In the genomic region with DNA sequence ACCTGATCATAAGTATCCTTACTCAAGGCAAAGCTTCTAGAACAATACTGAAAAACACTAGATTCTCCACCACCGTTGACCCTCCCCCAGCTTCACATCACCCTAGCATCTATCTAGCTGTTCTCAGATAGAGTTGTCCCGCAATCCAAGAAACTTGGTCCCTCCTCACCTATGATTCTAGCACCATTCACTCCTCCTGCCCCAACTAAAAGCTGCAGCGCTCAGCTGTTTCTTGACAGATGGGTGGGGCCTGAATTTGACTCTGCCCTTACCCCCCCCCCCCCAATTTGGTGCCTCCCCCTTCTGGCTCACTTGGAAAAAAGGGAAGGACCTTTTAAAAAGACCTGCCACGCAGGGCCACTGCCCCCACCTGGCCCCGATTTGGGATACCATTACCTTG, we compare ENCODE assay signal across 8 mouse cellular contexts. TPM values are rescaled to one million over a fixed set of nuclear protein-coding genes. Genes with fewer than 3 reads are reported as not detected.
DNase-seq lines count a peak whose midpoint lies in the region; ATAC-seq and TF ChIP-seq lines count a peak whose summit lies in the region.

No protein-coding gene starts in this region.

- peak overlapping the region; percentile 96; the same call in 1 of the 2 replicates for H3K9ac ChIP-seq in forebrain, embryonic 14.5 days (ENCODE audit: low read length)
- H3K9ac ChIP-seq in liver, embryonic 12.5 days: peak overlapping the region; percentile 94

- H3K27ac ChIP-seq in forebrain, embryonic 14.5 days (ENCODE audit: low read depth, low read length): peak overlapping the region; percentile 74; the same call in 1 of the 2 replicates
- H3K27ac ChIP-seq in liver, embryonic 12.5 days: peak overlapping the region; percentile 76

- H3K36me3 ChIP-seq in C2C12 (ENCODE audit: control insufficient read depth, insufficient read depth): peaks cover 20% of the 10 kb centered on the region
- H3K36me3 ChIP-seq in forebrain, embryonic 14.5 days (ENCODE audit: control insufficient read depth, insufficient read depth, low read length): peaks cover 36% of the 10 kb centered on the region
- peaks cover 35% of the 10 kb centered on the region for H3K36me3 ChIP-seq in liver, embryonic 12.5 days

- H3K9me3 ChIP-seq in forebrain, embryonic 14.5 days (replicated peaks; ENCODE audit: control insufficient read depth, low read length): no peaks in the 10 kb centered on the region
- H3K9me3 ChIP-seq in liver, embryonic 12.5 days (replicated peaks): no peaks in the 10 kb centered on the region

- no peak for TF ChIP-seq CTCF in C2C12 (IDR thresholded peaks at IDR 0.05; ENCODE audit: control insufficient read depth, insufficient read depth, insufficient read length)

- peak overlapping the region; percentile 42 for H3K4me2 ChIP-seq in forebrain, embryonic 14.5 days (ENCODE audit: low read length)
- peak overlapping the region; percentile 90 for H3K4me2 ChIP-seq in liver, embryonic 12.5 days

- ATAC-seq in forebrain, embryonic 14.5 days: peak; percentile 13; the same call in 1 of the 2 replicates
- no peak for ATAC-seq in liver, embryonic 12.5 days
- ATAC-seq in activated CD4-positive, CD25-positive, alpha-beta regulatory T cell, adult 4 months: no peak

- peaks cover 15% of the 10 kb centered on the region for H3K4me1 ChIP-seq in forebrain, embryonic 14.5 days (ENCODE audit: control insufficient read depth, insufficient read depth, low read length)
- H3K4me1 ChIP-seq in liver, embryonic 12.5 days: peaks cover 57% of the 10 kb centered on the region

- H3K4me3 ChIP-seq in C2C12 (ENCODE audit: insufficient read depth, poor library complexity, severe bottlenecking): peak overlapping the region; percentile 86
- H3K4me3 ChIP-seq in forebrain, embryonic 14.5 days (ENCODE audit: low read depth, low read length): peak overlapping the region; percentile 87
- peak overlapping the region; percentile 97 for H3K4me3 ChIP-seq in liver, embryonic 12.5 days

- H3ac ChIP-seq in C2C12 (ENCODE audit: control insufficient read depth, insufficient read length, low read depth): no peak overlapping the region

- peaks cover 27% of the 10 kb centered on the region for H3K79me3 ChIP-seq in C2C12 (ENCODE audit: low read depth)

- H3K27me3 ChIP-seq in C2C12 (ENCODE audit: control insufficient read depth, insufficient read depth, insufficient read length): no peaks in the 10 kb centered on the region
- no peaks in the 10 kb centered on the region for H3K27me3 ChIP-seq in forebrain, embryonic 14.5 days (replicated peaks; ENCODE audit: control insufficient read depth, insufficient read depth, low read length)
- no peaks in the 10 kb centered on the region for H3K27me3 ChIP-seq in liver, embryonic 12.5 days (replicated peaks)

- H3K79me2 ChIP-seq in C2C12 (ENCODE audit: control insufficient read depth, insufficient read depth): peaks cover 32% of the 10 kb centered on the region

- peak; percentile 40 for DNase-seq in 416B (ENCODE audit: low read depth)
- no peak for DNase-seq in forebrain, embryonic 14.5 days (ENCODE audit: low spot score)
- DNase-seq in thymus, postnatal 0 days (ENCODE audit: low spot score): no peak
- no peak for DNase-seq in cerebellum, adult 9-11 months
- DNase-seq in ovary, postnatal 10 days (ENCODE audit: low spot score): no peak

- WGBS in forebrain, embryonic 14.5 days: 64% methylated on average over 5 of the region's 5 CpGs
- 33% methylated on average over 5 of the region's 5 CpGs for WGBS in liver, embryonic 12.5 days (ENCODE audit: insufficient replicate concordance)

TF ChIP-seq in C2C12, 6 proteins besides CTCF, POLR2A, EP300 and RAD21:
- TF ChIP-seq CEBPB (IDR thresholded peaks at IDR 0.05; ENCODE audit: low read depth) (no peak), USF1 (IDR thresholded peaks at IDR 0.05; ENCODE audit: low read depth) (no peak), FOSL1 (IDR thresholded peaks at IDR 0.05; ENCODE audit: insufficient read depth, low read length, poor library complexity, severe bottlenecking) (no peak), MAX (IDR thresholded peaks at IDR 0.05) (no peak), MYOD1 (IDR thresholded peaks at IDR 0.05; ENCODE audit: control insufficient read depth, insufficient read length, low read depth) (no peak), MYOG (IDR thresholded peaks at IDR 0.05; ENCODE audit: control insufficient read depth, extremely low read depth, insufficient read length) (no peak)

RNA-seq across cellular contexts. Expression of a gene that starts 14.4 kb away (rescaled TPM):
- polyA plus RNA-seq in C2C12 (2012; fragmentation: generic; extraction: Trizol): 10.9 TPM
- polyA plus RNA-seq in forebrain, embryonic 14.5 days (2014; fragmentation: Nextera tagmentation; extraction: Ambion mirVana): 66.6 and 82.4 TPM in 2 replicates
- polyA plus RNA-seq in liver, embryonic 12.5 days (2016; fragmentation: Nextera tagmentation; extraction: Ambion mirVana): 49.7 and 50.1 TPM in 2 replicates
- polyA plus RNA-seq in thymus, postnatal 0 days (2015; fragmentation: Nextera tagmentation; extraction: Ambion mirVana): 62.4 and 66.4 TPM in 2 replicates
- polyA plus RNA-seq in activated CD4-positive, CD25-positive, alpha-beta regulatory T cell, adult 4 months (2017; shearing (Covaris generic)): 10 to 100 TPM; 43.6 to 50.5 TPM

RNA-seq across cellular contexts. Expression of a gene that starts 24.4 kb away (rescaled TPM):
- polyA plus RNA-seq in C2C12 (2012; fragmentation: generic; extraction: Trizol): 23.0 TPM
- 29.2 and 35.6 TPM in 2 replicates for polyA plus RNA-seq in forebrain, embryonic 14.5 days (2014; fragmentation: Nextera tagmentation; extraction: Ambion mirVana)
- polyA plus RNA-seq in liver, embryonic 12.5 days (2016; fragmentation: Nextera tagmentation; extraction: Ambion mirVana): 13.3 and 14.8 TPM in 2 replicates
- polyA plus RNA-seq in thymus, postnatal 0 days (2015; fragmentation: Nextera tagmentation; extraction: Ambion mirVana): 13.2 and 15.3 TPM in 2 replicates
- 10 to 100 TPM; 11.9 TPM for polyA plus RNA-seq in activated CD4-positive, CD25-positive, alpha-beta regulatory T cell, adult 4 months (2017; shearing (Covaris generic))

RNA-seq across cellular contexts. Expression of a gene that starts 38.5 kb away (rescaled TPM):
- not detected for polyA plus RNA-seq in C2C12 (2012; fragmentation: generic; extraction: Trizol)
- polyA plus RNA-seq in forebrain, embryonic 14.5 days (2014; fragmentation: Nextera tagmentation; extraction: Ambion mirVana): 0.52 and 1.2 TPM in 2 replicates
- polyA plus RNA-seq in liver, embryonic 12.5 days (2016; fragmentation: Nextera tagmentation; extraction: Ambion mirVana): 7.2 and 8.1 TPM in 2 replicates
- 164 and 165 TPM in 2 replicates for polyA plus RNA-seq in thymus, postnatal 0 days (2015; fragmentation: Nextera tagmentation; extraction: Ambion mirVana)
- 100 to 1,000 TPM; 123 to 158 TPM for polyA plus RNA-seq in activated CD4-positive, CD25-positive, alpha-beta regulatory T cell, adult 4 months (2017; shearing (Covaris generic))

RNA-seq across cellular contexts. Expression of a gene that starts 43.8 kb away (rescaled TPM):
- 27.3 TPM for polyA plus RNA-seq in C2C12 (2012; fragmentation: generic; extraction: Trizol)
- 33.9 and 40.1 TPM in 2 replicates for polyA plus RNA-seq in forebrain, embryonic 14.5 days (2014; fragmentation: Nextera tagmentation; extraction: Ambion mirVana)
- 72.1 and 73.5 TPM in 2 replicates for polyA plus RNA-seq in liver, embryonic 12.5 days (2016; fragmentation: Nextera tagmentation; extraction: Ambion mirVana)
- polyA plus RNA-seq in thymus, postnatal 0 days (2015; fragmentation: Nextera tagmentation; extraction: Ambion mirVana): 73.0 and 82.9 TPM in 2 replicates
- polyA plus RNA-seq in activated CD4-positive, CD25-positive, alpha-beta regulatory T cell, adult 4 months (2017; shearing (Covaris generic)): 100 to 1,000 TPM; 117 to 118 TPM

RNA-seq across cellular contexts. Expression of a gene that starts 59.1 kb away (rescaled TPM):
- not detected for polyA plus RNA-seq in C2C12 (2012; fragmentation: generic; extraction: Trizol)
- polyA plus RNA-seq in forebrain, embryonic 14.5 days (2014; fragmentation: Nextera tagmentation; extraction: Ambion mirVana): not detected in 2 replicates
- polyA plus RNA-seq in liver, embryonic 12.5 days (2016; fragmentation: Nextera tagmentation; extraction: Ambion mirVana): 1.6 and 1.8 TPM in 2 replicates
- polyA plus RNA-seq in thymus, postnatal 0 days (2015; fragmentation: Nextera tagmentation; extraction: Ambion mirVana): 32.4 and 34.4 TPM in 2 replicates
- 10 to 100 TPM; 68.7 to 79.5 TPM for polyA plus RNA-seq in activated CD4-positive, CD25-positive, alpha-beta regulatory T cell, adult 4 months (2017; shearing (Covaris generic))

Comparison
In these comparisons a context has a peak if more than half of its experiments do, and no peak if none do; other contexts are left out.
1. RNA of a gene that starts 38.5 kb away (polyA plus RNA-seq): 164 to 165 TPM in thymus, postnatal 0 days and 123 to 158 TPM in activated CD4-positive, CD25-positive, alpha-beta regulatory T cell, adult 4 months; 7.2 to 8.1 TPM in liver, embryonic 12.5 days, 0.52 to 1.2 TPM in forebrain, embryonic 14.5 days and not detected in C2C12 (single experiment); every median in the first group is over 10 times any median in the second.
2. Peak in every context shown above with its lines, with median percentiles within 50 percentile points of each other: H3K4me3 ChIP-seq.